Mouse (Mus musculus) MEL (cell line): ENCODE measurements at regions not wholly inside any gene's neighbourhood (a gene's known extent, or its start where the extent isn't known, plus 50 kb on each side); places are given as distances from the start of the nearest gene placed in this dataset.

Experiments
- DNase-seq: peaks from one replicate; pipeline ENCODE4 v3.0.0; 2011; ENCODE audit warnings: low read depth, low spot score
- H3K27ac ChIP-seq: 2 replicates; pipeline ENCODE4 v1.5.1; 2012; ENCODE audit warnings: low read depth, mild to moderate bottlenecking, control low read depth, low read length, moderate library complexity; ENCODE audit not compliant: control insufficient read depth
- H3K27me3 ChIP-seq, 2 experiments: fragments of 150-350 bp in 1 of 2; sonication (generic) in 1 of 2; 2 replicates each; pipeline ENCODE4 v1.6.1; 2012; ENCODE audit warnings: low read length in 2 of 2, mild to moderate bottlenecking in 2 of 2, improper control_type of control experiment in 1 of 2, moderate library complexity in 1 of 2; ENCODE audit not compliant: insufficient read depth in 2 of 2, control insufficient read depth in 1 of 2
- H3K36me3 ChIP-seq, 2 experiments: 2 replicates each; pipeline ENCODE4 v1.6.1; 2012 to 2014; ENCODE audit warnings: low read length in 2 of 2, improper control_type of control experiment in 1 of 2, inconsistent platforms in 1 of 2, mild to moderate bottlenecking in 1 of 2; ENCODE audit not compliant: insufficient read depth in 2 of 2, control insufficient read depth in 1 of 2
- H3K4me1 ChIP-seq, 2 experiments: fragments of 150-350 bp in 1 of 2; sonication (generic) in 1 of 2; 2 replicates each; pipeline ENCODE4 v1.6.1; 2012; ENCODE audit warnings: low read length in 2 of 2, improper control_type of control experiment in 1 of 2, mild to moderate bottlenecking in 1 of 2; ENCODE audit not compliant: insufficient read depth in 2 of 2, control insufficient read depth in 1 of 2
- H3K4me3 ChIP-seq, 2 experiments: fragments of 150-350 bp in 1 of 2; sonication (generic) in 1 of 2; 2 replicates each; pipeline ENCODE4 v1.5.1; 2012; ENCODE audit warnings: low read depth in 2 of 2, low read length in 2 of 2, mild to moderate bottlenecking in 2 of 2, moderate library complexity in 2 of 2, control low read depth in 1 of 2, improper control_type of control experiment in 1 of 2; ENCODE audit not compliant: control insufficient read depth in 1 of 2, insufficient read depth in 1 of 2
- H3K79me2 ChIP-seq: 2 replicates; pipeline ENCODE4 v1.6.1; 2012; ENCODE audit warnings: mild to moderate bottlenecking, low read length, moderate library complexity; ENCODE audit not compliant: control insufficient read depth, poor library complexity, insufficient read depth
- H3K9ac ChIP-seq: 2 replicates; pipeline ENCODE4 v1.6.1; 2012; ENCODE audit warnings: low read depth, mild to moderate bottlenecking, control low read depth, low read length, moderate library complexity; ENCODE audit not compliant: control insufficient read depth, poor library complexity, severe bottlenecking
- H3K9me3 ChIP-seq: fragments of 150-350 bp; sonication (generic); replicated peaks from 2 replicates; pipeline ENCODE4 v1.6.1; 2012; ENCODE audit warnings: mild to moderate bottlenecking, low read length, improper control_type of control experiment, moderate library complexity; ENCODE audit not compliant: insufficient read depth
- CHD1 ChIP-seq: IDR thresholded peaks from 2 replicates; pipeline ENCODE4 v1.6.1; 2012; ENCODE audit warnings: low read depth, mild to moderate bottlenecking, inconsistent platforms, low read length, improper control_type of control experiment
- CHD2 ChIP-seq: IDR thresholded peaks from 2 replicates; pipeline ENCODE4 v1.6.1; 2011; ENCODE audit warnings: low read length, improper control_type of control experiment
- E2F4 ChIP-seq: IDR thresholded peaks from 2 replicates; pipeline ENCODE4 v1.6.1; 2011; ENCODE audit warnings: low read depth, low read length, improper control_type of control experiment, borderline replicate concordance
- EP300 ChIP-seq, 2 experiments: IDR thresholded peaks; 2 replicates each; pipeline ENCODE4 v1.6.1; 2011; ENCODE audit warnings: improper control_type of control experiment in 2 of 2, low read length in 2 of 2, low read depth in 1 of 2, mild to moderate bottlenecking in 1 of 2
- ETS1 ChIP-seq: IDR thresholded peaks from 2 replicates; pipeline ENCODE4 v1.6.1; 2012; ENCODE audit warnings: low read depth, mild to moderate bottlenecking, inconsistent platforms, low read length, improper control_type of control experiment, moderate library complexity
- GATA1 ChIP-seq: IDR thresholded peaks from 2 replicates; pipeline ENCODE4 v1.6.1; 2011; ENCODE audit warnings: low read depth, low read length, improper control_type of control experiment
- JUND ChIP-seq: IDR thresholded peaks from 2 replicates; pipeline ENCODE4 v1.6.1; 2011; ENCODE audit warnings: low read depth, mild to moderate bottlenecking, improper control_type of control experiment, low read length
- KAT2A ChIP-seq: conservative IDR thresholded peaks from 2 replicates; pipeline ENCODE4 v1.6.1; 2012; ENCODE audit warnings: low read depth, low read length, improper control_type of control experiment, inconsistent platforms
- MAFK ChIP-seq: IDR thresholded peaks from 2 replicates; pipeline ENCODE4 v1.6.1; 2011; ENCODE audit warnings: low read depth, mild to moderate bottlenecking, low read length, improper control_type of control experiment, borderline replicate concordance
- MAX ChIP-seq: IDR thresholded peaks from 2 replicates; pipeline ENCODE4 v1.6.1; 2011; ENCODE audit warnings: low read length, improper control_type of control experiment
- MAZ ChIP-seq: IDR thresholded peaks from 2 replicates; pipeline ENCODE4 v1.6.1; 2012; ENCODE audit warnings: low read depth, mild to moderate bottlenecking, inconsistent platforms, low read length, improper control_type of control experiment
- MEF2A ChIP-seq: IDR thresholded peaks from 2 replicates; pipeline ENCODE4 v1.6.1; 2014; ENCODE audit warnings: low read depth, mild to moderate bottlenecking, inconsistent platforms, low read length, improper control_type of control experiment; ENCODE audit not compliant: poor library complexity, insufficient replicate concordance, severe bottlenecking; ENCODE audit errors: extremely low read depth
- MXI1 ChIP-seq: IDR thresholded peaks from 2 replicates; pipeline ENCODE4 v1.6.1; 2011; ENCODE audit warnings: mild to moderate bottlenecking, low read depth, low read length, improper control_type of control experiment
- MYB ChIP-seq: IDR thresholded peaks from 2 replicates; pipeline ENCODE4 v1.6.1; 2011; ENCODE audit warnings: mild to moderate bottlenecking, low read depth, low read length, improper control_type of control experiment
- MYC ChIP-seq: IDR thresholded peaks from 2 replicates; pipeline ENCODE4 v1.6.1; 2011; ENCODE audit warnings: low read depth, mild to moderate bottlenecking, low read length, improper control_type of control experiment, moderate library complexity
- NRF1 ChIP-seq: IDR thresholded peaks from 2 replicates; pipeline ENCODE4 v1.6.1; 2014; ENCODE audit warnings: low read depth, mild to moderate bottlenecking, inconsistent platforms, low read length, improper control_type of control experiment, moderate library complexity; ENCODE audit not compliant: poor library complexity, insufficient read depth, severe bottlenecking
- POLR2AphosphoS2 ChIP-seq: IDR thresholded peaks from 2 replicates; pipeline ENCODE4 v1.6.1; 2011; ENCODE audit warnings: low read length, improper control_type of control experiment
- POLR2AphosphoS5 ChIP-seq: IDR thresholded peaks from 2 replicates; pipeline ENCODE4 v1.6.1; 2012; ENCODE audit warnings: low read depth, borderline replicate concordance, mild to moderate bottlenecking, inconsistent platforms, low read length, moderate library complexity, mixed read lengths
- RAD21 ChIP-seq: IDR thresholded peaks from 2 replicates; pipeline ENCODE4 v1.6.1; 2011; ENCODE audit warnings: mild to moderate bottlenecking, low read depth, low read length, improper control_type of control experiment
- RCOR1 ChIP-seq: IDR thresholded peaks from 2 replicates; pipeline ENCODE4 v1.6.1; 2012; ENCODE audit warnings: low read depth, mild to moderate bottlenecking, inconsistent platforms, low read length, improper control_type of control experiment
- TBP ChIP-seq: IDR thresholded peaks from 2 replicates; pipeline ENCODE4 v1.8.0; 2011; ENCODE audit warnings: low read depth, low read length, improper control_type of control experiment
- ZC3H11A ChIP-seq: IDR thresholded peaks from 2 replicates; pipeline ENCODE4 v1.6.1; 2012; ENCODE audit warnings: low read depth, mild to moderate bottlenecking, inconsistent platforms, low read length, improper control_type of control experiment
- ZKSCAN1 ChIP-seq: IDR thresholded peaks from 2 replicates; pipeline ENCODE4 v1.6.1; 2012; ENCODE audit warnings: low read depth, mild to moderate bottlenecking, inconsistent platforms, low read length, improper control_type of control experiment, moderate library complexity
- ZNF384 ChIP-seq: IDR thresholded peaks from 2 replicates; pipeline ENCODE4 v1.6.1; 2012; ENCODE audit warnings: low read depth, mild to moderate bottlenecking, inconsistent platforms, low read length, improper control_type of control experiment

DNA sequence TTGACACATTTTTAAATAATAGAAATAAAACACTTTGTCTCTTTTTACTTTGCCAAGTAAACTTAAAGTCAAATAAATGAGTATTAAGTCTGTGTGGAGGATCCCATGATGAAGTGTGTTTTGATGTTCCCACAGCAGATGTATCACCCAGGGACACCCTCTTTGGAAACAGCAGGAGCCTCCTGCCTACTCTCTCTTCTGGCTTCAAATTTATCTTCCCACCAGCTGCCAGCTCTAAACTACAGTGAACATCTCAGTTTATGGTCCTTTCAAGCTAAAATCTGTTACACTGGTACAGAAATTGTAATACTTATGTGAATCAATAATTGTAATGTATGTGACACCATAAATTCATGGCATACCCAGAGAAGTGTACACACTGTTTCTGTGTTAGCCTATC, 171.1 kb upstream of the Meis2 start:
- Histone ChIP-seq H3K27me3 (no peaks in the 10 kb centered on the region), H3K4me1 (no peaks in the 10 kb centered on the region), H3K79me2 (no peaks in the 10 kb centered on the region), H3K27ac (no peak overlapping the region), H3K4me3 (no peak overlapping the region), H3K36me3 (no peaks in the 10 kb centered on the region), H3K9me3 (no peaks in the 10 kb centered on the region), H3K9ac (no peak overlapping the region)
- no peak for TF ChIP-seq RCOR1
- TF ChIP-seq ETS1, result no peak
- no peak for TF ChIP-seq CHD2
- no peak for TF ChIP-seq MXI1
- no peak for TF ChIP-seq POLR2AphosphoS5
- TF ChIP-seq RAD21, result no peak
- no peak for TF ChIP-seq EP300 (IDR thresholded peaks at IDR 0.05; ENCODE audit: low read depth in 1 of 2, low read length in 2 of 2)
- no peak for TF ChIP-seq MYC
- no peak for TF ChIP-seq NRF1
- TF ChIP-seq MAFK, result no peak
- no peak for TF ChIP-seq GATA1
- TF ChIP-seq POLR2AphosphoS2, result no peak
- TF ChIP-seq MAX, result no peak
- no peak for TF ChIP-seq ZC3H11A
- no peak for TF ChIP-seq CHD1
- TF ChIP-seq ZNF384, result no peak
- no peak for TF ChIP-seq MEF2A
- no peak for TF ChIP-seq MAZ
- no peak for DNase-seq

GRCm38 (mm10) chr2:116232793-116233192, 167.2 kb upstream of the Meis2 start:
- Histone ChIP-seq H3K27me3 (no peaks in the 10 kb centered on the region), H3K4me3 (no peak overlapping the region), H3K27ac (no peak overlapping the region), H3K79me2 (no peaks in the 10 kb centered on the region), H3K9ac (no peak overlapping the region), H3K9me3 (no peaks in the 10 kb centered on the region), H3K4me1 (no peaks in the 10 kb centered on the region)
- DNase-seq, result no peak
- TF ChIP-seq MAZ (no peak), E2F4 (no peak), MYB (no peak), KAT2A (no peak), ZC3H11A (no peak), MYC (no peak), JUND (no peak), TBP (no peak), MXI1 (no peak), ZKSCAN1 (no peak)
- TF ChIP-seq, all 39 proteins: peak for 0
- no peaks in the 10 kb centered on the region for H3K36me3 ChIP-seq
